Mouse (Mus musculus) limb, embryonic 14.5 days (tissue): ENCODE measurements around the gene Slc6a1. TPM values are rescaled to one million over a fixed set of nuclear protein-coding genes. Genes with fewer than 3 reads are reported as not detected.
A peak's percentile ranks its signal among the peaks of the same experiment; 100 is the strongest.

Source experiments
- ATAC-seq: fragments of 200-750 bp; cut with Nextera tagmentation; 2 replicates; pipeline ENCODE4 v1.8.0; 2017; ENCODE audit warnings: low read depth, moderate number of reproducible peaks, moderate TSS enrichment; ENCODE audit not compliant: low FRiP score
- DNase-seq: peaks from one replicate; pipeline ENCODE4 v3.0.0-alpha.2; 2015; ENCODE audit warnings: low spot score
- H3K27ac ChIP-seq: fragments of 300-500 bp; sonication (generic); replicated peaks from 2 replicates; pipeline ENCODE4 v1.5.1; 2014; ENCODE audit warnings: low read depth, mild to moderate bottlenecking, low read length, moderate library complexity, mixed read lengths
- H3K27me3 ChIP-seq: fragments of 300-500 bp; sonication (generic); 2 replicates; pipeline ENCODE4 v1.6.1; 2014; ENCODE audit warnings: low read length, mixed read lengths; ENCODE audit not compliant: control insufficient read depth, insufficient read depth
- H3K36me3 ChIP-seq: fragments of 300-500 bp; sonication (generic); 2 replicates; pipeline ENCODE4 v1.6.1; 2014; ENCODE audit warnings: mild to moderate bottlenecking, low read length, moderate library complexity, mixed read lengths; ENCODE audit not compliant: control insufficient read depth, insufficient read depth
- H3K4me1 ChIP-seq: fragments of 300-500 bp; sonication (generic); 2 replicates; pipeline ENCODE4 v1.6.1; 2014; ENCODE audit warnings: antibody characterized with exemption, low read length, mixed read lengths; ENCODE audit not compliant: control insufficient read depth, insufficient read depth
- H3K4me2 ChIP-seq: fragments of 300-500 bp; sonication (generic); replicated peaks from 2 replicates; pipeline ENCODE4 v1.6.1; 2014; ENCODE audit warnings: low read depth, mild to moderate bottlenecking, low read length, moderate library complexity; ENCODE audit not compliant: severe bottlenecking
- H3K4me3 ChIP-seq: fragments of 300-500 bp; sonication (generic); replicated peaks from 2 replicates; pipeline ENCODE4 v1.5.1; 2014; ENCODE audit warnings: low read length
- H3K9ac ChIP-seq: fragments of 300-500 bp; sonication (generic); 2 replicates; pipeline ENCODE4 v1.6.1; 2014; ENCODE audit warnings: mild to moderate bottlenecking, low read depth, low read length, moderate library complexity; ENCODE audit not compliant: severe bottlenecking
- H3K9me3 ChIP-seq: fragments of 300-500 bp; sonication (generic); 2 replicates; pipeline ENCODE4 v1.6.1; 2016; ENCODE audit warnings: low read length; ENCODE audit not compliant: control insufficient read depth
- POLR2A ChIP-seq: fragments of 200-500 bp; IDR thresholded peaks from 2 replicates; pipeline ENCODE4 v1.8.0; 2012; ENCODE audit warnings: inconsistent platforms, mild to moderate bottlenecking, moderate library complexity, borderline replicate concordance; ENCODE audit not compliant: insufficient read depth, insufficient read length; ENCODE audit errors: extremely low read depth
- WGBS: fragments of 180-500 bp; shearing (Covaris S2); extraction: QIAGEN DNeasy Blood & Tissue Kit; methylation state at CpG from one replicate; pipeline ENCODE4 v1.1.7; 2014; 5-methylcytosine and 5-hydroxymethylcytosine counted together
- polyA plus RNA-seq, 2 experiments: library from polyadenylated mRNA; depleted of rRNA in 1 of 2; stranded (reverse) in 1 of 2; unstranded in 1 of 2; fragments of >200 nt; fragmentation: Nextera tagmentation in 1 of 2; extraction: Ambion mirVana in 1 of 2; gene quantifications; 2 replicates each; pipeline versions ENCODE4 v1.2.1 to v1.2.3; 2012 to 2014

Slc6a1 gene
- polyA plus RNA-seq, 2 experiments, result 0.08 to 0.77 TPM

DNA sequence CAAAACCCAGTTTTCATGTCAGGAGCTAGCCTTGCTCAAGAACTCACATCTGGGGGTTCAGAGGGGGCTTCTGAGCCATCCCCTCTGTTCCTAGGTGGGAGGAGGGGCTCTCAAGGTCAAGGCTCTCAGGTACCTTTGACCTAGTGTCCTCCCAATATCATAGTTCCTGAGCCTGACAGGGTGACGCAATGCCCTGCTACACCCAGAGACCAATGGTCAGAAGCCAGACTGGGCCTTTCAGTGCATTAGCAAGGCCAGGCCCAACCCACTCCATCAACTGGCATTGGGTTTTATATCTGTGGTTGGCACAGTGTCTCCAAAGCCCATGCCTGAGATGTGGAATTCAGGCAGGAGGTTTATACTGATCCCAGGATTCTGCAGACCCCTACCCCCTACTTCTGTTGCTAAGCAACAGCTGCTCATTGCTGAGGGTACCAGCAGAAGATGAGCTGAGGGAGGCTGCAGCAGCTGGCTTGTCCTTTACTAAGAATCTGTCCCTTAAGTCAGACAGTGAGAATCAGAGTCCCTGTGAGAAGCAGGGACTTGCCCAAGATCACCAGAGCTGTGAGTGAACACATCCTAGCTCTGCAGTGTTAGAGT lies 24.6 kb upstream of the Slc6a1 start:
- TF ChIP-seq POLR2A, result no peak
- no peak overlapping the region for H3K4me3 ChIP-seq
- no peak overlapping the region for H3K4me2 ChIP-seq
- H3K36me3 ChIP-seq, result no peaks in the 10 kb centered on the region
- no peak overlapping the region for H3K9ac ChIP-seq
- H3K27ac ChIP-seq, result no peak overlapping the region
- 88% methylated on average over 1 of the region's 1 CpGs for WGBS
- H3K27me3 ChIP-seq, result no peaks in the 10 kb centered on the region
- no peaks in the 10 kb centered on the region for H3K9me3 ChIP-seq
- no peaks in the 10 kb centered on the region for H3K4me1 ChIP-seq
- no peak for DNase-seq
- no peak for ATAC-seq

DNA sequence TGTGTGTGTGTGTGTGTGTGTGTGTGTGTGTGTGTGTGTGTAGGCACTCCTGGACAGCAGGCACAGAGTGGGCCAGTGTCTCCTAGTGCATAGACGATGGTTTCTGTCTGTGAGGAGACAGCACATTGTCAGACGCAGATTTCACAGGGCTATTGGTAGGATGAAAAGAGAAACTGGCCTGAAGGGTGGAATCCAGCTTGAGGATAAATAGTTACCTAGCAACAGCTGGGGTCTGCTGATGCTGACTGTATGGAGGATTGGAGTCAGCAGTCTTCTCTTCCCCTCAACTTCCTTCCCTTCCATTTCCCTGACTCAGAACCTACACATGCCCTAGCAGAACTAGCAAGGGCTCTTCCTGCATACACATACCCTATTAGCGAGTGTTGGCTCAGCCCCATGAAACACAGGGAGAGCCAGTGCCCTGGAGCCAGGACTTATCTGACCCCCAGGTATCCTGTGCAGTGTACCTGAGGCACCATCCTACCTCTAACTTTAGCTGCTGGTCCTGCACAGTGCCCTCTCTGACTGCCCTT lies 23.7 kb upstream of the Slc6a1 start:
- H3K27me3 ChIP-seq, result no peaks in the 10 kb centered on the region
- no peak overlapping the region for H3K4me3 ChIP-seq

DNA sequence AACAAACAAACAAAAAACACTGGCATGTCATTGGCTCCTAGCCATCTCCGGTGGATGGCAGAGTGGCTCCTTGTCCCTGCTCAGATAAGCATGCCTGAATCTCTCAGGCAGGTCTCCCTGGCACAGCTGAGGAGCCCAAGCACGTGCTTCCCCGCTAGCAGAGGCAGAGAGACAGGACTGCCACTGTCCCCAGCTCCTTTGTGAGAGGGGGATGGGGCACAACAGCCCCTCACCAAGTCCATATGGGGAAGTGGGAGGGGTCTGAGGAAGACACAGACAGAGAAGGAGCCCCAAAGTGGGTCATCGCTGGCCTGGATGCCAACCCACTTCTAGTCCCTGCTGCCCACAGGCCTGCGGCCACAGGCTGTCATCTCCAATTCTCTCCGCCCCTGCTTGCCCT lies 20.8 kb upstream of the Slc6a1 start:
- no peak for ATAC-seq
- WGBS, result 63% methylated on average over 6 of the region's 6 CpGs
- peaks cover 12% of the 10 kb centered on the region for H3K4me1 ChIP-seq
- TF ChIP-seq POLR2A, result no peak
- no peak overlapping the region for H3K4me2 ChIP-seq
- H3K9me3 ChIP-seq, result no peaks in the 10 kb centered on the region
- no peaks in the 10 kb centered on the region for H3K27me3 ChIP-seq
- DNase-seq, result no peak
- H3K27ac ChIP-seq, result no peak overlapping the region
- H3K4me3 ChIP-seq, result no peak overlapping the region
- no peak overlapping the region for H3K9ac ChIP-seq
- no peaks in the 10 kb centered on the region for H3K36me3 ChIP-seq

More for the DNA sequence above, 23.7 kb upstream of the Slc6a1 start:
- Histone ChIP-seq H3K4me1 (peaks cover under 1% of the 10 kb centered on the region; the same call in 1 of the 2 replicates), H3K9me3 (no peaks in the 10 kb centered on the region), H3K9ac (no peak overlapping the region), H3K4me2 (no peak overlapping the region), H3K36me3 (no peaks in the 10 kb centered on the region), H3K27ac (no peak overlapping the region)
- TF ChIP-seq POLR2A, result no peak
- ATAC-seq (no peak), DNase-seq (no peak)
- WGBS, result 60% methylated on average over 3 of the region's 3 CpGs

DNA sequence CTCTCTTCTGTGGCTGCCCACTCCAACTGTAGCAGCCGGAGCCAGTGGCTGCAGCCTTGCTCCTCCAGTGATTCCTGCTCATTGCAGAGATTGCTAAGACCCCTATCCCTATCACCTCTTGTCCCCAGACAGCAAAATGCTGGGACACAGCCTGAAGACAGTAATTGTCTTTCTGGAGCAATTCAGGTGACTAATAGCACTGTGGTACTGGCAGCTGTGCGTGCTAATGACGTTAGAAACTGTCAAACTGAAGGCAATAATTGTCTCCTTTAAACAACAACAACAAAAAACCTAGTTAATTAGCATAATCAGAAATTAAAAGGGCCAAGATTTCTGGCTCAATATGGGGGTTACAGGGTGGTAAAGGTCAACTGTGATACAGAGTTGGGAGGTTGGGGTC lies 18.4 kb upstream of the Slc6a1 start:
- ATAC-seq (no peak), DNase-seq (no peak)
- Histone ChIP-seq H3K9ac (no peak overlapping the region), H3K27ac (no peak overlapping the region), H3K4me2 (no peak overlapping the region), H3K9me3 (no peaks in the 10 kb centered on the region), H3K4me3 (no peak overlapping the region), H3K27me3 (no peaks in the 10 kb centered on the region), H3K4me1 (peaks cover 12% of the 10 kb centered on the region), H3K36me3 (no peaks in the 10 kb centered on the region)
- WGBS, result 53% methylated on average over 3 of the region's 3 CpGs
- TF ChIP-seq POLR2A, result no peak

DNA sequence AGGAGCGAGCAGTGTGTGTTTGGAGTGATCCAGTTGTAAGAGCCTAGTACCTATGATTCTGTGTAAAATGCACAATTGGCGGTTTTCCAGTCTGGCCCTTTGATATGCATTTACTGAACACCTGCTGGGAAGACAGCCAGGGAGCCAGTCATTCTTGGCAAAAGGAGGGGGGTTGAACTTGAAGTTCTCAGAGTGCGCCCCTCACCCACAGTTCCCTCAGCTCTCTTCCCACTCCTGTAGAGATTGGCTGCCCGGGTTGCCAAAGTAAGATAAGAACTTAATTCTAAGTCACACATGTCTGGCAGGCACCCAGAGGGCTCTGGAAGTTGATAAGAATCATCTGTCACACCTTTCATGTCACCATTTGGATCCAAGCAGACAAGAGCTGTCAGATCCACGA lies 18.0 kb upstream of the Slc6a1 start:
- peak; percentile 71 for DNase-seq
- no peak for ATAC-seq
- WGBS, result 37% methylated on average over 5 of the region's 5 CpGs

More for the DNA sequence above, 18.0 kb upstream of the Slc6a1 start:
- peaks cover 12% of the 10 kb centered on the region for H3K4me1 ChIP-seq
- no peaks in the 10 kb centered on the region for H3K27me3 ChIP-seq
- H3K27ac ChIP-seq, result no peak overlapping the region
- H3K9me3 ChIP-seq, result no peaks in the 10 kb centered on the region
- H3K9ac ChIP-seq, result no peak overlapping the region
- no peak for TF ChIP-seq POLR2A
- no peak overlapping the region for H3K4me3 ChIP-seq
- H3K4me2 ChIP-seq, result no peak overlapping the region
- no peaks in the 10 kb centered on the region for H3K36me3 ChIP-seq
